Mouse (Mus musculus) gonadal fat pad, adult 2 months (tissue): ENCODE measurements around the gene Lrrc39. TPM values are rescaled to one million over a fixed set of nuclear protein-coding genes. Genes with fewer than 3 reads are reported as not detected.
"Not testable (repeated sequence)": the region's sequence is repeated elsewhere in the genome, so short reads cannot be mapped to it uniquely, and the experiment has no call there.

ENCODE experiments used
- DNase-seq: peaks from one replicate; pipeline ENCODE4 v3.0.0-alpha.2; 2012; ENCODE audit warnings: low read depth
- polyA plus RNA-seq: library from polyadenylated mRNA; depleted of rRNA; stranded (reverse); fragments of >200 nt; gene quantifications from 2 replicates; pipeline ENCODE4 v1.2.3, GENCODE M21; 2012; rRNA removed

Lrrc39 gene
- 4.5 and 7.1 TPM in 2 replicates for polyA plus RNA-seq

DNA sequence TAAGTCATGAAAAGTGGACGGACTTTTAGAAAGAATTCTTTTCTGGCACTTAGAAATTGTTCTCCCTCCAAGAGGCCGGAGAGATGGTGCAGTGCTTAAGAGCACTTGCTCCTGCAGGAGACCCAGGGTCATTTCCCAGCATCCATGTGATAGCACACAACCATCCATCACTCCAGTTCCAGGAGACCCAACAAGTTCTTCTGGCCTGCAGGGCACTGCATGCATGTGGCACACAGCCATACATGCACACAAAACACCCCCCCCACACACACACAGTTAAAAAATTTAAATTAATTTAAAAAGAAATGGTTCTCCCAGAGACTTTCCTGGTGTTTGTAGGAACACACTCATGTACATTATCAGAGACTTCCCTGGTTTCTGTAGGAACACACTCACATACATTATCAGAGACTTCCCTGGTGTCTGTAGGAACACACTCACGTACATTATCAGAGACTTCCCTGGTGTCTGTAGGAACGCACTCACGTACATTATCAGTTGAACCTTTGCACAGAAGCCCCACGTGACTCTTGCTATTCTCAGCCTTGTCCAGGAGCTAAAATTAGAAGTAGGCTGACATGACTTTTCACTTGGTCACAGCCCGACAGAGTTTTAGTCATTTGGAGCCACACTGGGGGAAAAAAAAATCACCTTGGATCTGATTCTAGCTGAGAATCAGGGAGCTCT lies at the start of gene Lrrc39:
TSS of gene Lrrc39 (plus strand) at position 566 of the 687 bp plus-strand sequence.
- DNase-seq = no peak

DNA sequence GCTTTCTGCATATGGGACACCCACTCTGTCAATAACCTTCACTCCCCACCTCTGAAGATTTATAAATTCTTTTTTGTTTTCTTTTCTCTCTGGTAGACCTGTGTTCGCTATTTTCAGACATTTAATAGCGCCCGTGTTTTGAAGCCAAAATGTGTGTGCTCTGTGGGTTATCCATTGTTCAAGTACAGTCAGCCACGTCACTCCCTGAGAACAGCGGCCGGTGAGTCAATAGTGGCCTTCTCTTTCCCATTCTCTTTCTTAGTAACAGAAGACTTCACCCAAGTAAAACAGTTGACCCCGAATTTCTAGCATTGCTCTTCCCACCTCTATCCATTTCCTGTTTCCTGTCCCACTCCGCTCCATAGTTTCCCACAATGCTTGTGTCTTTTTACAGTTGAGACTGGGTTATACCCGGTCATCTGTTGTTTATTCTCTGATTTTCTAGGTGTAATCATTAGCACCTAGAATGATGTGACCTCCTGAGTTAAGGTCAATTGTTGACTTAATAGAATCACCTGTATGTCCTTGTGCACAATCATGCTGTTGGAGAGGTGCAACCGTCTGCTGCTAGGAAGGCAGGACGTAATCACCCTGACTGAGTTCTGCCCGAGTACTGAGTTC lies 42.5 kb upstream of the Lrrc39 start:
- no peak for DNase-seq

DNA sequence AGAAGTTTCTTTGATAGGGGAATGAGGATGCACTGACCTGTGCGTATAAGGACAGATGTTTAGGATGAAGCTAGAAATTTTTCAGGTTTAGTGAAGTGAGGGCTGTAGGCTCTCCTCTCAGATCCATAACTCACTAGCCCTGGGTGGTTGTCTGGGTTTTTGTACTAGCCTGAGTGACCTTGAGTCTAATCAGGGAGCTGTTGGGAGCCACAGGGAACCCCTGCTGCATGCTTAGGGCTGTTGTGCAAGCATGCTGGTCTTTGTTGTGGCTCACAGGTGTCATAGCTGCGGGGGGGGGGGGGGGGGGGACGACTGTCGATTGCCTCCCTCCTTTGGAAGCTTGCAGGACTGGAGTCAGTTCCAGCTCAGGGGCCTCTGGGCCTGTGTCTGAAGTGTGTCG lies 33.0 kb upstream of the Lrrc39 start:
- no peak for DNase-seq

DNA sequence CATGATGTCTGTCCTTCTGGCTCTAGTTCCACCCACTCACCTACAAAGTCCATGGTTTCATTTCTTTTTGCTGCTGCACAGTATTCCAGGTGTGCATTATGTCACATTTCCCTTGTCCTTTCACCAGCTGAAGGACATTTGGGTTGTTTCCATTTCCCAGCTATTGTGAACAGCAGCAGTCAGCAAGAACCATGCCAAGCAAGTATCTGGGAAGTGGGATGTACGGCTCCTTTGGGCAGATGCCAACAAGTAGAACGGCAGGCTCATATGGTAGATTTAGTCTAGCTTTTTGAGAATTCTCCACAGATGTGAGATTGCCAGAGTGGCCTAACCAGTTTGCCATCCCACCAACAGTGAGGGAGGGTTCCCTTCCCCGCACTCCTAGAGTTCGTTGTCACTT lies 31.9 kb upstream of the Lrrc39 start:
- no peak for DNase-seq

DNA sequence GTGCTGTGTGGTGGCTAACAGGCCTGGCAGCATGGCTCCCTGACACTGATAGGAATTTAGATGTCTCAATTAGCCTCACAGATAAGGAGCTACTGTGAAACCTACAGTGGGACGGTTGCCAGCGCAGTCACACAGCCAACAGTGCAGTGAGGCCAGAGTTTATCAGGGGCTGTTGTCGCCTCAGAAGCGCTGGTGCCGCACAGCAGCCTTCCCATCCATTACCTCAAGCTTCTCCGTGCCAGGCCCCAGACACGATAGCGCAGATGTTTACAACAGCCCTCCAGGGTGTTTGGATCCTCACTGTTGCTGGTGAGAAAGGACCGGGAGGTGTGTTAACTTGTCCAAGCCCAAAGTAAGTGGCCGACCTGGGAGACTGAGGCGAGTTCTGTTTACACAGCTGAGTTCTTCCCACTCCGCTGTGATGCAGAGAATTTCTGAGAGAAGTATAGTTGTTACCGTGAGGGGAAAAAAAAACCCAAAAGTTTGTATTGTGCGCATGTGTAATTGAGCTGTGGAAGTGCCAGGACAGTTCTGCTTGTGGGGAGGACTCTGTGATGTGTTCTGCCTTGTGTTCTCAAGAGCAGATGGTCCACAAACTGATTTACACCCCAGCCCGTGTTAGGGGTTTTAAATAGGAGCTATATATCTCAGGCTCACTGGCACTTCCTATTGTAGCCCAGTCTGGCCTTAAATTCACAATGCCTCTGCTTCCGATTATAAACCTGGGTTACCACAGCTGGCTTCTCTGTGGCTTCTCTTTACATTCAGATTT lies 26.2 kb upstream of the Lrrc39 start:
- DNase-seq = no peak

DNA sequence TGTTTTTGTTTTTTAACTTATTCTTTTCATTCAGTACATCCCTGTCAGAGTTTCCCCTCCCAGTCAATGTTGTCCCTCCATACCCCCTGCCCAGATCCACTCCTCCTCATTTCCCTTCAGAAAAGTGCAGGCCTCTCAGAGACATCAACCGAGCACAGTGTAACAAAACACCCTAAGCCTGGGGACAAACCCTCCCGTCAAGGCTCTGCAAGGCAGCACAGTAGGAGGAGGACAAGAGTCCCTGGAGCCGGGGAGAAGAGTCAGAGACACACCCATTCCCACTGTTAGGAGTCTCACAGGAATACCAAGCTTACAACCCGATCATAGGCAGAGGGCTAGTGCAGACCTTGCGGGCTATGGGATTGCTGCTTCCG lies 25.6 kb upstream of the Lrrc39 start:
- DNase-seq = no peak

DNA sequence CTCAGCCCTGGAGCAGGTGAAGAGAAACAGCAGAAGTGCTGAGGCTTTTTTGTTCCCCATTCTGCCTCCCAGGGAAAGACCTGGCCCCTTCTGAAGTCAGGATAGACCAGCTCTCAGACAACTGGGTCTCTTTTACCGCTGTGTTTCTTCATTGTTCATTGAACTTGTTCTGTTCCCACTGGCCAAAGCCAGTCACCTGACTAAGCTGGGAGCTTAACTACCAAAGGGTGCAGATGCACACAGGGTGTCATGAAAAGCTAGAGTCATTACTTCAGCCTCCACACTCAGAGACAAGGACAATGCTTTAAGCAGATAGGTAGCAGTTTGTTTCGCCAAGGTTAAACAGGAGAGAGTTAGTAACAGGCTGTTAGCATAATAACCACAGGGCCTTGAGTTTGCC lies 20.7 kb upstream of the Lrrc39 start:
- DNase-seq = no peak

DNA sequence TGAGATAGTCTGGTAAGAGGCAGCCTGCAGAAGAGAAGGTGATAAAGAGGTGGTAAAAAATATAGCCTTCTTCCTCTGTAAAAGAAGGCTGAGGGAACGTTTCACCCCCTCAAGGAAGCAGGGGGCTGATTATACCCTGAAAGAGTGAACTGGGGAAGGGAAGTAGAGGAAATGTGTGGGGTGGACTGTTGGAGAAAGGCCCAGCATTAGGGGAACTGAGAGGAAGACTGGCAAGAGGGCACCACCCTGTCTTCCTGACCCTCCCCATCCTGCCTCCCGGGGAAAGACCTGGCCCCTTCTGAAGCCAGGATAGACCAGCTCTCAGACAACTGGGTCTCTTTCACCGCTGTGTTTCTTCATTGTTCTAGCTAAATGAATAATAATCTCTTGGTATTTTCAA lies 20.2 kb upstream of the Lrrc39 start:
- no peak for DNase-seq

DNA sequence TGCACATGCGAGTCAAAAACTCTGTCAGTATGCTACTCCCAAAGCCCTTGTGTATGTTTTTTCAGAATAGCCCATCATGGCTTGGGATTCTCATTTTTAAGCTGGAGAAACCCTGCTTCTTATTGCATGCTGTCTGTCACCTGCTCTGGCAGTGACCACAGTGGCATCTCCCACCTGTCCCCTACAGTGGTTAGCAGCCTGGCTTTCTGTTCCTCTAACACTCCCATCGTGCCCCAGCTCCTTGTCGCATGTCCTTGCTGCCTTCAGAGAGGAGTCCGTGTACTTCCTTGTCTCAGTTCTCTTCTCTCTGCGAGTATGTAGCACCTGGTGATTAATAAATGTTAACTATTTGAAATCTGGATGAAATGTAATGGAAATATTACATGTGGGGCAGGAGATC lies 15.3 kb upstream of the Lrrc39 start:
- DNase-seq = no peak

DNA sequence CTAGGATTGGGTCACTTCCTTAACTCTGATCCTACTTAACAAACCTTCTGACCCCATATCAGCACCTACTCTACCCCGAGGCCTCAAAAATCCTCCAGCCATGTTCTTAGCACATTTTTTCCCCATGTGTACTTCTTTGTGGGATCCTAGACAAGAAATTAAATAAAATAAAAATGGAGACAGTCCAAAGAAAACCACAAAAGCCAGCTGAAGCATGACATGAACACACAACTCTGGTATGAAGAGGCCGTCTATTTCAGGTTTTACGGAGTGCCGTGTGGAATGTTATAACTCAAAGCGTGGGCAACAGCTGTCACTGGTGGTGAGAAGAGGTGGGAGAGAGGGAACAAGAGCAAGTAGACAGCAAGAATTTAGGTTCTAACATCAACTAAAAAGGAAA lies 11.4 kb upstream of the Lrrc39 start:
- no peak for DNase-seq

DNA sequence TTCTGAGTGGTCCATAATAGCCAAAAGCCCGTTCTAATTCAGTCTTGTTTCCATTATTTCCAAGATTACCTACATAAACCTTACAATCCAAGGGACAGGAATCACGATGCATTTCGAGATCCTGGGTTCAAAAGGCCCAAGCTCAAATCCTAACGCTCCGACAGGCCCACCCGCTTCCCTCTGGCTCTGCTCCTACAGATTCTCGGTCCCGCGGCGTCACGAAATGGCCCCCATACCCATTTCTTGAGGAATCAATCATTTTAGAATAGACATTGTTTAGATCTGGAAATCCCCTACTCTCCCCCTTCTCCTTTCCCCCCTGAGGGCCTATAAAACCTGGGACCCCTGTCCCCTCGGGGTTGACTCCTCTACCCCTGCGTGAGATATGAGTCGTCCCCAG lies 1.5 kb upstream of the Lrrc39 start:
- not testable (repeated sequence) for DNase-seq

DNA sequence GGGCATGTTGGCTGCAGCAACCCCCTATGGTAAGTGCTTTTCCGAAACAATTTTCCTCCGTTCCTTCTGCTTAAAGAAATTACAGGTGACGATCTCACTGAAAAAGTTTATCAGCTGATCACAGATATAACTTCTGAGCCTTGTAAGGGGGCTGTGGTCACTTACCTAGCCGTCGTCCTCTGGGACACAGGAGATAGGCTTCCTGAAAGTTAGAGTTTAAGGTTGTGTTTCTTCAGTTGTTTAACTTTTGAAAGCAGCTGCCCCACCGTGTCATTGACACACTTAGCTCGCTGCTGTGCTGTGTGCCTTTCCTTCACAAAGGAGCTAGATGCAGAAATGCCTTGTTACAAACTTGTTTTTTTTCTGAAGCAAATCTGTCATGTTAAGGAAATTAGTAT lies 321 bp downstream of the Lrrc39 start:
- no peak for DNase-seq

DNA sequence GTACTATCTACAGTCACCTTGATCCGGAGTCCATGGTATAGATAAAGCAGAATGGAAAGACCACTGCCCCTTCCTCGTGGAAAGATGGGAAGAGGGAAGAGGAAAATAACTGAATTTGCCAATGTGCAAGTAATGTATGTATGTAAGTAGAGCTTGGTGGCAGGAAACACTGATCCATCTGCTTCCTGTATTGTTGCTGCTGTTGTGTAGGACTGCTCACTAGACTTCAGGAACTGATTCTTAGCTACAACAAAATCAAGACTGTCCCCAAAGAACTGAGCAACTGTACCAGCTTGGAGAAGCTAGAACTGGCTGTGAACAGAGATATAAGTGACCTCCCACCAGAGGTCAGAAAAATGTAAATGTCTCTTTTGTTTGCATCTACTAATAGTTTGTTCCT lies 7.9 kb downstream of the Lrrc39 start:
- no peak for DNase-seq

DNA sequence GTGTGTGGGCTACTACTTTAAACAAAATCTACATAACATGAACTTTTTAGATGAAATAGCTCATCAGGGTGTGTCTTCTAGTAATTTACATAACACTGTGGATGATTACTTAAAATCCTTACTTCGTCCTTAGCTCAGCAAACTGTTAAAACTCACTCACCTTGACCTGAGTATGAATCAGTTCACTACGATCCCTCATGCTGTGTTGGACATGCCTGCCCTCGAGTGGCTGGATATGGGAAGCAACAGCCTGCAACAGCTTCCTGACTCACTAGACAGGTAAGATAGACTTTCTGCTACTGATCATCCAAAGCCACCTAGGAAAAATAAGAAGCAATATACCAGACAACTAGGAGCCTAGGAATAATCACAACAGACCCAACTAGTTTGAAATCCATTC lies 14.5 kb downstream of the Lrrc39 start:
- DNase-seq = no peak

DNA sequence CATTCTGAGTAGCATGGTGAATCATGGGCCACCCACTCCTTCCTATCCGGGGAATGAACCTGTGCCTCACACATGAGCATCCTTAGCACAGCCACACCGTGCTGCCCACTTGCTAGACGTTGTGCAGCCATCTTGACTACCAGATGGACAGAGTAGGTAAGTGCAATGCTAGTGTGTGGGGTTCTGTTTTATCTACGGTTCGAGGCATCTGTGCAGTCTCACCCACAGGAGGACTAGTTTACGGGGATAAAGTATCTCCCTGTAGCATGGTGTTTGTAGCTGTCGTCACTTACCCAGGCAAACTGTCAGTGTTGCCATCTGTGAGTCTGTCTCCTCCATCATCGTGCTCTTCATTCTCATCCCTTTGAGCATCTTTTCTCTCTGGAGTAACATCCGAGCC lies 19.4 kb downstream of the Lrrc39 start:
- DNase-seq = no peak

DNA sequence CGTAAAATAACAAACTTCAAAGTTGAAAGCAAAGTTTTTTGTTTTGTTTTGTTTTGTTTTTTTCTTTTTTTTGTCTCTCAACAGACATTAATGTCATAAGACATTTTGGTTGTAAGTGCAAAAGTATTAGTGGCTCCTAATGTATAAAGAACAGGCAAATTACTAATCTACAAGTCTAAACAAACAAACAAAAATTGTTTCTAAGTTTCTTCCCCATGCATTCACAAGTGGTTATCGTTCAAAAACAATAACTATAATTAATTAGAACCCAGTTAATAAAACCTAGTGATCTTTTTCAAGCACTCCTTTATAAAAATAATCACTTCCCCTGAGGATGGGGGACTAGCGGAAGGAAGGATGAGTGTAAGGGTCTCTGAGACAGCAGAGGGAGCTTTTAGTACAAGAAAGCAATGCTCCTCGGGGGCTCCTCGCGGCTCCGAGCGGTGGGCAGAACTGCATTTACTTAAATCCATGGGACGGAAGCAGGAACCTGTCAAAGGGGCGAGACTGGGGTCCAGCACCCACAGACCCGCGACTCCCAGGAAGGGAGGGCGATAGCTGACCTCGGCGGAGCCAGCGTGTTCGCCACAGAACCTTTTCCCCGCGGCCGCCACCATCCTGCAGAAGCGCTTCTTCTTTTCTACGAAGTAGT lies 31.4 kb downstream of the Lrrc39 start:
- DNase-seq = no peak

DNA sequence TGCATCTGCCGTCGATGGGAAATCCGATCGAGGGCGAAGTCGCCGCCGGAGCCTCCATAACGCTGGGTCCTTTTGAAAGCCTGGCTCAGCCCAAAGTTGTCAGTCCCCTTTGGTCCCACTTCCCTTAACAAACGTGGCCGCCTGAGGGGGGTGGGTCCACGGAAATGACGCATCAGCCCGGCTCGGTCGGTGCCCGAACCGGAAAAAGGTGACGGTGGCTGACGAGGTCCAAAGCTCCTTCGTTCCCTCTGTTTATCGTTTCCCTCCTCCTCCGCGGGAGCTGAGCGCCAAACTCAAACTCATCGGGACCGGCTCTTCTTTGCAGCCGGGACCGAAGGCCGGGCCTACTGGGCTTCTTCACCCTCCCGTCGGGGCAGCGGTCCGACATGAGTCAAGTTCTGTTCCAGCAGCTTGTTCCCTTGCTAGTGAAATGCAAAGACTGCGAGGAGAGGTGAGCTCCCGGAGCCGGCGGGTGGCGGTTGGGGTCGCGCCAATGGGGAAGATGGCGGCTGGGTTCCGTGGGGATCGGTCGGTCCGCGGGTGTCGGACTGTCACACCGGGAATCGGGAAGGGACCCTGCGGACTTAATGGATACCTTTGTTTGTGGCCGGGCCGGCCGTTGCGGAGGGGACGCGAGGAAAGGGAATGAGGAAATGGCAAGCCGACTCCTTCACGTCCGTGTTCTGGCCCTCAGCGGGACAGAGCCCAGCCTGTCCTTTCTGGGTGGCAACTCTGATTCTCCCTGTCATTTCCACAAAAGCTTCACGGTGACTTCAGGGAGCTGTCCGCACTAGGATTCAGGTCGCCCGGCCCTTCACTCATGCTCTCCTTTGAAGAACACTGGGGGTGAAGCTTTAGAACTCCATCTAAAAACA lies 32.2 kb downstream of the Lrrc39 start, which contains the start of gene Sass6:
TSS of gene Sass6 (plus strand) at position 255 of the 875 bp plus-strand sequence.
- peak; percentile 79 for DNase-seq

DNA sequence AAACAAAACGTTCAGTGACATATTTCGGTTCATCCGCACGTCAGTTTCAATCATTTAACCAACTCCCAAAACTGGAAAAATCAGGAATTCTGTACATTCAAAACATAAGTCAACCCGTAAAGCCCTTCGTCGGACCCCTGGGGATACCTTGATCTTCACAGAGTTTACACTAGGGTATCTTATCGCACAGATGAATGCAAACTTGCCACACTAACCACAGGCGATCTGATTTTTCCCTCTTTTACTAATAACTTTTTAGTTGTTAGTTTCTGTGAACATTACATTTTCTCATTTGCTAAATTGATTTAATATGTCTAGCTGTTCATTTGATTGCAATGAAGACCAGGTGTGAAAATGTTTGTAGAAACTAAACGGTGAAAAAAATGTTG lies 32.8 kb downstream of the Lrrc39 start:
- DNase-seq = no peak

DNA sequence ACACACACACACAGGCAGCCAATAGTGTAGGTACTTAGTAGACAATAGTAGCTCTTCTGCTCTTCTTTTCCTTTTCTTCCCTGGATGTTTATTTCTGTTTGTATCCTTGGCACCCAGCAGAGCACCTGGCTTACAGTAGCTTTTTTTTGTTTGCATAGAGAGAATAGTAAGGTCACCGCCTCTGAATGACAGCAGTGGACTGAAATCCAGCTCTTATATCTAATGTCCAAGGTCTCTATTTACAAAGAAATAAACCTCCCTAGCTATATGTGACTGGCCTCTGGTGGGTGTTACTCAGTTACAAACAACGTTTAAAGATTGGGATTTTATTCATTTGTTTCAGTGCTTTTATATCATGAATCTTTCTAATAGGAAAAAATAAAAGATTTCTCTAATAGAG lies 36.9 kb downstream of the Lrrc39 start:
- DNase-seq = no peak

DNA sequence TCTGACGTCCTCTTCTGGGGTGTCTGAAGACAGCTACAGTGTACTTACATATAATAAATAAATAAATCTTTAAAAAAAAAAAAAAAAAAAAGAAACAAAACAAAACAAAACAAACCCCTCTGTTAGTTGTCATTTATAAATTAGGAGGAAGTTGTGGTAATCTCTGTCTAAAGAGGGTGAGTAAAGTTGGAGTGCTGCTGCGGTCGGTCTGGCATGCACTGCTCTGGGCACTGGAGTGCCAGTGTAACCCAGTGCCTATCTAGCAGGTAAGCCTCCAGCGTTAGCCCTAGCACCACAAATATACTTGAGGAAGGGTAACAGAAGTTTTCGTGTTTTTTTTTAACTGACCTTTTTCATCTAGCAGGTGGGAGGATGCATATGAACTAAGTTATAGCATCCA lies 38.2 kb downstream of the Lrrc39 start:
- DNase-seq = no peak

DNA sequence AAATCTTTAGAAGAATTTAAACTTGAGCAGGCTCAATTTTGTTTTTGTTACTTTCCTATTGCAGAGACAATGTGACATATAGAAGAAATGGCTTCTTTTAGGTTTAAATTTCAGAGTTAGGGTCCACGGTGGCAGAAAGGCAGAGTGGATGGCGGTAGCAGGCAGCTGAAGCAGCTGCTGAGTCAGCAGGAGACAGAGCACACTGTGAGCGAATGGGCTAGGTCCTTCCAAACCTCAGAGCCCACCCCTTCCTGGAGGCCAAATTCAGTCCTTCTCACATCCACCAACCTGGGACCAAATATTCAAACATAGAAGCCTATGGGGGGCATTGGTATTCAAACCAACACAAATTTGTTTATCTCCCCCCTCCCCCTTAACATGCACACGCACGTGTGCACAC lies 39.0 kb downstream of the Lrrc39 start:
- DNase-seq = no peak

DNA sequence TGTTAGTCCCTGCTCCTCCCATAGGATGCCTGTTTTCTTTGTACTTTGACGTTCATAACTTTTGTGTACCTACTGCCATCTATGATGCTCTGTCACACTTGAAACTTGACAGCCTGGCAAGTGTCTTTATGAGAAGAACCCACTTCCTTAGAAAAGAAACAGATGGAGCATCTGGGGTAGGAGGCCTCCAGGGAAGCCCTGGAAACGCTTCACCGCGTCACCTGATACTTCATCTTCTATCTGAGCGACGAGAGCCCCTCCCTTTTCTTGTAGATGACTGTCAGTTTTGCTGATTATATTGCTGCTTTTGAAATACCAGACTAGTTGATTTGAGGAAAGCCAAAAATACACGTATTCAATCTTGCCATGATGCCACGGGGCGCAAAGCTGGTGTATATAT lies 41.8 kb downstream of the Lrrc39 start:
- no peak for DNase-seq
